Mouse (Mus musculus) erythroblast, embryonic 14.5 days (primary cell): ENCODE measurements around the gene Phb.

Source experiments
- GATA1 ChIP-seq: IDR thresholded peaks from 2 replicates; pipeline ENCODE4 v1.6.1; 2012; ENCODE audit warnings: low read length, inconsistent platforms, mixed read lengths
- TAL1 ChIP-seq: IDR thresholded peaks from 3 replicates; pipeline ENCODE4 v1.6.1; 2012; ENCODE audit warnings: low read length, inconsistent platforms, mixed read lengths

DNA sequence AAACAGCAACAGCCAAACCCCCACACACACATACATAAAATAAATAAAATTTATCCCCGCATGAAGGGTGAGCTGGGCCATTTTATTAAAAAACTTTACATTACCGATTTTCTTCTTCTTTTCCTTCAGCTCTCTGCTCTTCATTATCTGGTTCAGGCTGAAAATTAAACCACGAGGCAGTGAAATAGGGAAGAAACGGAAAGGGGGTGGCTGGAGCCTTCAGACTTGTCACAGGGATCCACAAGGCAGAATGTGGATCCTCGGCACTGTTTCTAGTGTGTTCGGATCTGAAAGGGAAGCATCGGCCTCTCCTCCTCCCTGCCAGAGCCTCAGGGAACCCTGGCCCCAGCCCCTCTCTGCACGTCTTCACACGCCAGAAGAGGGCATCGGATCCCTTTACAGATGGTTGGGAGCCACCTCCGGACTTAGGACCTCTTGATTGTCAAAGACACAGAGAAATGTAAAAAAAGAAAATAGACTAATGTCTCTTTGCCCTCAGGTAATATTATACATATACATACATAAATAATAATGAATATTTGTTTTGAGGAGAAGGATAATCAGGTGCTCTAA, 20.4 kb downstream of the Phb start:
- no peak for TF ChIP-seq GATA1
- no peak for TF ChIP-seq TAL1
